Mouse (Mus musculus): ENCODE results near the gene Hilpda.

DNA sequence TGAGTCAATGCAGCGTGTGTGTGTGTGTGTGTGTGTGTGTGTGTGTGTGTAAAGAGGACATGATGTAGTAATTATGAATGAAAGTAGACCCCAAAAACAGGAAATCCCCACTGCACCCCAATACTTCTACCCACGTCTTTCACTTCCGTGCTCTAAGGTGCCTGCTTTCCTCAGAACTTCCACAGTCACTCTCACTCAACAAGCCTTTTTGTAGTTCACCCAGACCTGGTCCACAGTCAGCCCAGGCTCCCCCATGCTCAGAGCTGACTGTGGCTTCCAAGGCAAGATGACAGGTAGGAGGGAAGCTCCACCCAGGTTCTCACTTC lies 7.9 kb upstream of the Hilpda start:
- no peak for TF ChIP-seq CTCF (conservative IDR thresholded peaks at IDR 0.05; ENCODE audit: insufficient read depth, insufficient read length, low read depth, low read length)
- TF ChIP-seq POLR2A (IDR thresholded peaks at IDR 0.05; ENCODE audit: low read depth, low read length) = no peak
